Comparison of ENCODE assay signal across 8 mouse cellular contexts in the genomic region with DNA sequence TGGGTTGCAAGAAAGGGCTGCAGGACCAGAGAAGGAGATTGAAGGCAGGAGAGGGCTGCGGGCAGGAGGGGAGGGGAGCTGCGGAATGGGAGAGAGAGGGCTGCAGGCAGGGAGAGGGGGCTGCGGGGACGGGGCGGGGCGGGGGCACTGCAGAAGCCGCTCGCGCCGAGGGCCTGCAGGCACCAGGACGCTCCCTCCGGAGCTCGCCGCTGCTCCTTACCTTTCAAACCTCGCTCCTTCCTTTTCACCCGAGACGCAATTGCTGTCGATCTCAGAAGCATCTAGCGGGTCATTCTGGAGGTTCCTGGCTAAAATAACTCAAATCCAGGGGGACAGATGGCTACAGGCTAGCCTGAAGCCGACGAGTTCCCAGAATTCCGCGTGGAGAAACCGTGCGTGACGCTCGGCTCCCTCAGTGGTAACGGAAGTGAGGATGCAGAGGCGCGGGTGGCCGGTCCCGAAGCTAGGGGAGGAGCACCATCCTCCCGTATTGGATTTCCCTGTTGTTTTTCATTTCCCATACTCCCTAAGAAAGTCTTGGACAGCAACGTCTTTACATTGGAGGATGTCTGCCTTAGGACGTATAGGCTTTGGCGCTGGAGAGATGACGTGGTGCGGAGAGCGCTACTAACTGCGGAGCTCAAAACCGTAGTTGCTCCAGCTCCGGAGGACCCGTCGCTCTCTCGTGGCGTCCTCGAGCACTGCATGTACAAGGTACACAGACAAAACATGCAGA. TPM values are rescaled to one million over a fixed set of nuclear protein-coding genes. Genes with fewer than 3 reads are reported as not detected.
DNase-seq lines count a peak whose midpoint lies in the region; ATAC-seq and TF ChIP-seq lines count a peak whose summit lies in the region.

No protein-coding gene starts in this region.

- peak overlapping the region; percentile 74 for H3K9ac ChIP-seq in lung, embryonic 15.5 days

- H3K4me2 ChIP-seq in lung, embryonic 15.5 days: peak overlapping the region; percentile 91

- DNase-seq in NIH3T3 (ENCODE audit: low read depth): peak; percentile 94
- DNase-seq in cerebellum, adult 9-10 months: peak; percentile 89
- peak; percentile 94 for DNase-seq in forelimb bud, embryonic 11.5 days (ENCODE audit: low read depth, low spot score)
- peak; percentile 61 for DNase-seq in layer of hippocampus, adult 9-10 months (ENCODE audit: low spot score)
- DNase-seq in thymus, adult 18-20 months: peak; percentile 58 to 67

- H3K27ac ChIP-seq in lung, embryonic 15.5 days: peak overlapping the region; percentile 92
- H3K27ac ChIP-seq in olfactory bulb, adult 2 months (ENCODE audit: insufficient read depth, low read depth, low read length): peak overlapping the region; percentile 66

- no peaks in the 10 kb centered on the region for H3K27me3 ChIP-seq in lung, embryonic 15.5 days

- peak; percentile 91 to 94 for ATAC-seq in hematopoietic stem cell, adult 5-6 weeks (replicated peaks in 1 of 2; ENCODE audit: insufficient read depth in 1 of 2, low FRiP score in 2 of 2, low TSS enrichment in 1 of 2, low read depth in 1 of 2, poor library complexity in 2 of 2, severe bottlenecking in 2 of 2)
- peak; percentile 89 for ATAC-seq in lung, embryonic 15.5 days (ENCODE audit: borderline replicate concordance, extremely low read depth, low FRiP score, low TSS enrichment)

- H3K36me3 ChIP-seq in lung, embryonic 15.5 days: peaks cover 46% of the 10 kb centered on the region

- peaks cover 22% of the 10 kb centered on the region for H3K4me1 ChIP-seq in lung, embryonic 15.5 days
- peaks cover 9% of the 10 kb centered on the region for H3K4me1 ChIP-seq in olfactory bulb, adult 2 months (ENCODE audit: control insufficient read depth, insufficient read depth, low read length)

- peak; percentile 61; the same call in 1 of the 2 replicates for TF ChIP-seq POLR2A in olfactory bulb, adult 2 months (IDR thresholded peaks at IDR 0.05; ENCODE audit: insufficient read depth, low read depth, low read length)

- under 1% methylated on average over 46 of the region's 47 CpGs for WGBS in lung, embryonic 15.5 days
- under 1% methylated on average over 42 of the region's 47 CpGs for WGBS in olfactory bulb, adult 2 months

- no peak for TF ChIP-seq CTCF in olfactory bulb, adult 2 months (IDR thresholded peaks at IDR 0.05; ENCODE audit: insufficient read depth, low read depth, low read length)

- H3K9me3 ChIP-seq in lung, embryonic 15.5 days: no peaks in the 10 kb centered on the region

- peak overlapping the region; percentile 67 for H3K4me3 ChIP-seq in lung, embryonic 15.5 days
- peak overlapping the region; percentile 64 for H3K4me3 ChIP-seq in olfactory bulb, adult 2 months (ENCODE audit: insufficient read depth, low read depth, low read length)

RNA-seq across cellular contexts. Expression of gene Zfp61, which starts 1.9 kb away (rescaled TPM):
- total RNA-seq in hematopoietic stem cell, adult 5-6 weeks (2017): 23.2 and 24.6 TPM in 2 replicates
- polyA plus RNA-seq in lung, embryonic 15.5 days (2015; fragmentation: Nextera tagmentation; extraction: Ambion mirVana): 36.2 and 37.9 TPM in 2 replicates
- polyA plus RNA-seq in olfactory bulb, adult 2 months (2012; ENCODE audit: insufficient read depth, insufficient read length, low replicate concordance, missing spikeins): not detected in 2 replicates

RNA-seq across cellular contexts. Expression of gene Zfp94, which starts 17.3 kb away (rescaled TPM):
- total RNA-seq in hematopoietic stem cell, adult 5-6 weeks (2017): 5.5 and 6.5 TPM in 2 replicates
- polyA plus RNA-seq in lung, embryonic 15.5 days (2015; fragmentation: Nextera tagmentation; extraction: Ambion mirVana): 10.3 and 10.4 TPM in 2 replicates
- polyA plus RNA-seq in olfactory bulb, adult 2 months (2012; ENCODE audit: insufficient read depth, insufficient read length, low replicate concordance, missing spikeins): not detected in 2 replicates

RNA-seq across cellular contexts. Expression of gene Zfp93, which starts 28.9 kb away (rescaled TPM):
- 5.1 and 9.1 TPM in 2 replicates for total RNA-seq in hematopoietic stem cell, adult 5-6 weeks (2017)
- 8.7 and 9.3 TPM in 2 replicates for polyA plus RNA-seq in lung, embryonic 15.5 days (2015; fragmentation: Nextera tagmentation; extraction: Ambion mirVana)
- not detected in 2 replicates for polyA plus RNA-seq in olfactory bulb, adult 2 months (2012; ENCODE audit: insufficient read depth, insufficient read length, low replicate concordance, missing spikeins)

RNA-seq across cellular contexts. Expression of gene Tescl, which starts 34.6 kb away (rescaled TPM):
- total RNA-seq in hematopoietic stem cell, adult 5-6 weeks (2017): not detected in 2 replicates
- polyA plus RNA-seq in lung, embryonic 15.5 days (2015; fragmentation: Nextera tagmentation; extraction: Ambion mirVana): not detected in 2 replicates
- not detected in 2 replicates for polyA plus RNA-seq in olfactory bulb, adult 2 months (2012; ENCODE audit: insufficient read depth, insufficient read length, low replicate concordance, missing spikeins)

RNA-seq across cellular contexts. Expression of gene Zfp108, which starts 44.5 kb away (rescaled TPM):
- 2.0 and 4.6 TPM in 2 replicates for total RNA-seq in hematopoietic stem cell, adult 5-6 weeks (2017)
- polyA plus RNA-seq in lung, embryonic 15.5 days (2015; fragmentation: Nextera tagmentation; extraction: Ambion mirVana): 3.8 and 3.9 TPM in 2 replicates
- polyA plus RNA-seq in olfactory bulb, adult 2 months (2012; ENCODE audit: insufficient read depth, insufficient read length, low replicate concordance, missing spikeins): not detected in 2 replicates

Comparison
In these comparisons a context has a peak if more than half of its experiments do, and no peak if none do; other contexts are left out.
1. Peak in every context shown above with its lines: DNase-seq, ATAC-seq, H3K4me3 ChIP-seq and H3K27ac ChIP-seq.
2. RNA of gene Zfp61, which starts 1.9 kb away (polyA plus RNA-seq): 36.2 to 37.9 TPM in lung, embryonic 15.5 days; not detected in olfactory bulb, adult 2 months; every median in the first group is over 10 times any median in the second.
3. RNA of gene Zfp94, which starts 17.3 kb away (polyA plus RNA-seq): 10.3 to 10.4 TPM in lung, embryonic 15.5 days; not detected in olfactory bulb, adult 2 months; every median in the first group is over 10 times any median in the second.